Mouse (Mus musculus) midbrain, embryonic 11.5 days (tissue): Measurements from ENCODE around the gene Clec4b2. TPM values are rescaled to one million over a fixed set of nuclear protein-coding genes. Genes with fewer than 3 reads are reported as not detected.

Experiments
- polyA plus RNA-seq: library from polyadenylated mRNA; unstranded; fragments of >200 nt; fragmentation: Nextera tagmentation; extraction: Ambion mirVana; gene quantifications from 2 replicates; pipeline ENCODE4 v1.2.1, GENCODE M21; 2014

Gene Clec4b2
- polyA plus RNA-seq, 1 experiment from 2014 or later: not detected

Other genes starting within 250 kb of the Clec4b2 start
- 0.83 and 1.2 TPM in 2 replicates for gene Clec4a3, start 220.4 kb upstream of the Clec4b2 start, polyA plus RNA-seq
- gene Clec4a4, start 182.5 kb upstream of the Clec4b2 start, polyA plus RNA-seq: not detected in 2 replicates
- not detected in 2 replicates for gene Clec4b1, start 122.9 kb upstream of the Clec4b2 start, polyA plus RNA-seq
- 0.89 and 2.5 TPM in 2 replicates for gene Clec4a2, start 66.5 kb upstream of the Clec4b2 start, polyA plus RNA-seq
- 0.94 and 1.0 TPM in 2 replicates for gene Clec4n, start 57.0 kb downstream of the Clec4b2 start, polyA plus RNA-seq
- not detected in 2 replicates for gene Clec4d, start 89.2 kb downstream of the Clec4b2 start, polyA plus RNA-seq
- not detected in 2 replicates for gene Clec4e, start 117.0 kb downstream of the Clec4b2 start, polyA plus RNA-seq
- not detected in 2 replicates for gene Vmn2r19, start 135.4 kb downstream of the Clec4b2 start, polyA plus RNA-seq
- gene Vmn2r20, start 245.2 kb downstream of the Clec4b2 start, polyA plus RNA-seq: not detected in 2 replicates